Mouse (Mus musculus): ENCODE data around the gene Gm17606.

Gene Gm17606

GRCm38 (mm10) chr14:54664477-54665222, 23.9 kb downstream of the Gm17606 start:
- DNase-seq (ENCODE audit: extremely low spot score) = no peak

GRCm38 (mm10) chr14:54669381-54669780, 28.6 kb downstream of the Gm17606 start:
- peak; percentile 44 for DNase-seq (ENCODE audit: extremely low spot score)

GRCm38 (mm10) chr14:54674317-54674716, 33.6 kb downstream of the Gm17606 start:
- no peak for DNase-seq (ENCODE audit: extremely low spot score)

- DNase-seq (ENCODE audit: extremely low spot score) = no peak
Measured at GRCm38 (mm10) chr14:54676290-54676689, 35.5 kb downstream of the Gm17606 start.

- no peak for DNase-seq (ENCODE audit: extremely low spot score)
Measured at GRCm38 (mm10) chr14:54678657-54679304, 38.0 kb downstream of the Gm17606 start.

GRCm38 (mm10) chr14:54682396-54682795, 41.6 kb downstream of the Gm17606 start:
- no peak for DNase-seq (ENCODE audit: extremely low spot score)

- DNase-seq (ENCODE audit: extremely low spot score) = no peak
Measured at GRCm38 (mm10) chr14:54685471-54685870, 44.7 kb downstream of the Gm17606 start.

GRCm38 (mm10) chr14:54686063-54686521, 45.3 kb downstream of the Gm17606 start, which contains the start of gene 1700123O20Rik:
Gene 1700123O20Rik (plus strand): TSS chr14:54686216.
- peak; percentile 87 for DNase-seq (ENCODE audit: extremely low spot score)

GRCm38 (mm10) chr14:54686522-54687143, 45.9 kb downstream of the Gm17606 start, which contains the start of gene Acin1:
Gene Acin1 (minus strand): TSS chr14:54686931.
- DNase-seq (ENCODE audit: extremely low spot score) = peak; percentile 99

- DNase-seq (ENCODE audit: extremely low spot score) = no peak
Measured at GRCm38 (mm10) chr14:54687251-54687650, 46.5 kb downstream of the Gm17606 start.

GRCm38 (mm10) chr14:54695042-54695441, 54.3 kb downstream of the Gm17606 start:
- no peak for DNase-seq (ENCODE audit: extremely low spot score)

GRCm38 (mm10) chr14:54696752-54697151, 56.0 kb downstream of the Gm17606 start:
- no peak for DNase-seq (ENCODE audit: extremely low spot score)
